Mouse (Mus musculus): Measurements from ENCODE around the gene P2ry13. TPM values are rescaled to one million over a fixed set of nuclear protein-coding genes. Genes with fewer than 3 reads are reported as not detected.

The P2ry13 gene
- polyA plus RNA-seq, 1 experiment = not detected

DNA sequence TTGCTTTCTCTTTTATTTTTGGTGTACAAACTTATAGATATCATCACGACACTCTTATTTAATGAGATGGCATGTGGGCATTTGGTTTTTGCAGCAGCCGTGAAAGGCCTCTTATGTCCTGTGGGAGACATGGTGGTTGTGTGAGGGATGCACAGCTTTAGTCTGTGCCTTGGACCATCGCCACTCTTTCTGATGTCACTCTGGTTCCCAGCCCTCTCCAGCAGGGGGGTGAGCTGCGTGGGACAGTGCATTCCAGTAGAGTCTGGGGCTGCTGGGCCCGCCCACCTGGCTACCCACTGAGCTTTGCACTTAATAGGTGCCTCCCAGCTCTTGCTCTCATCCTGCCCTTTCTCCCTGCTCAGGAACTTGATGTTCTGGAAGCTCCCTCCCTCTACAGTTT lies 29.5 kb downstream of the P2ry13 start:
- H3K36me3 ChIP-seq (ENCODE audit: control insufficient read depth) = no peaks in the 10 kb centered on the region
- H3K27me3 ChIP-seq (ENCODE audit: control insufficient read depth) = no peaks in the 10 kb centered on the region
- H3K4me1 ChIP-seq (ENCODE audit: control insufficient read depth) = no peaks in the 10 kb centered on the region
- TF ChIP-seq GATA1 (IDR thresholded peaks at IDR 0.05; ENCODE audit: low read length) (no peak), TAL1 (IDR thresholded peaks at IDR 0.05; ENCODE audit: low read length) (no peak)
- no peak overlapping the region for H3K4me3 ChIP-seq (replicated peaks)
- H3K9me3 ChIP-seq (ENCODE audit: control insufficient read depth, low read length) = no peaks in the 10 kb centered on the region

DNA sequence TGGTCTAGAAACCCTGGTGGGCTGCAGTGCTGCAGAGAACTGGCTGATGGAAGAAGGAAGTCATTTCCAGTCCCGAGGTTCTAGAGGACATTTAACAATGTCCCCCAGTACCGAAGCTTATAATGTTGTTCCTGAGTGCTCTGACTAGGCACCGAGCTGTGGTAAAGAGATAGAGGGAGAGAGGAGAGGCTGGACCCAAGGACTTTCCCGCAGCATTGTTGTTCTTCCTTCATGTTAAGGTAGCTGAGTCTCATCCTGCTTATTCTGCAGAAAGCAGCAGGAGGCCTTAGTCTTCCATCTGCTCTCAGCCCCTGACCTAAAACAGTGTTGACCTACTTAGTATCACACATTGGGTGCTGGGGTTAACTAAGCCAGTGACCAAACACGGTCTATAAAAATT lies 33.8 kb downstream of the P2ry13 start:
- TF ChIP-seq TAL1 (IDR thresholded peaks at IDR 0.05; ENCODE audit: low read length) = no peak
- TF ChIP-seq GATA1 (IDR thresholded peaks at IDR 0.05; ENCODE audit: low read length) = no peak
- no peak overlapping the region for H3K4me3 ChIP-seq (replicated peaks)
- no peaks in the 10 kb centered on the region for H3K36me3 ChIP-seq (ENCODE audit: control insufficient read depth)
- no peaks in the 10 kb centered on the region for H3K9me3 ChIP-seq (ENCODE audit: control insufficient read depth, low read length)
- H3K27me3 ChIP-seq (ENCODE audit: control insufficient read depth) = no peaks in the 10 kb centered on the region
- no peaks in the 10 kb centered on the region for H3K4me1 ChIP-seq (ENCODE audit: control insufficient read depth)

DNA sequence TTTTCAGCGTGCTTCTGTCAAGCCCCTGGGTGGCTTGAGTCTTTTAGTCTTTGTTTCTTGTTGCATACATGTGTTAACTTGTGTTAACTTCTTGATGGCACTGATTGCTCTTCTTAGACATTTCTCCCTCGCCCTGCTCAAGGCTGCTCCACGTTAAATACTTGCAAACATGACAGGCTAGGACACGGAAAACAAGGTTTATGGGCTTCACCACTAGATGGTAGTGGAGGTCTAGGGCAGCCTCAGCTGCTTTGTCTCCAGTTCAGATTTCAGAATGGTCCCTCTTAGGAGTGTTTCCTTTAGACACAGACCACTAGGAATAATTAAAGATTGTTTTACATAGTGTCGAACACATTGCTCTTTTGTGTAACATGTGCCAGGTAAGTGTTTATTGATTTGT lies 35.4 kb downstream of the P2ry13 start:
- Histone ChIP-seq H3K4me1 (ENCODE audit: control insufficient read depth) (no peaks in the 10 kb centered on the region), H3K9me3 (ENCODE audit: control insufficient read depth, low read length) (no peaks in the 10 kb centered on the region), H3K27me3 (ENCODE audit: control insufficient read depth) (no peaks in the 10 kb centered on the region), H3K4me3 (replicated peaks) (no peak overlapping the region), H3K36me3 (ENCODE audit: control insufficient read depth) (no peaks in the 10 kb centered on the region)
- TF ChIP-seq TAL1 (IDR thresholded peaks at IDR 0.05; ENCODE audit: low read length) = no peak
- TF ChIP-seq GATA1 (IDR thresholded peaks at IDR 0.05; ENCODE audit: low read length) = no peak

DNA sequence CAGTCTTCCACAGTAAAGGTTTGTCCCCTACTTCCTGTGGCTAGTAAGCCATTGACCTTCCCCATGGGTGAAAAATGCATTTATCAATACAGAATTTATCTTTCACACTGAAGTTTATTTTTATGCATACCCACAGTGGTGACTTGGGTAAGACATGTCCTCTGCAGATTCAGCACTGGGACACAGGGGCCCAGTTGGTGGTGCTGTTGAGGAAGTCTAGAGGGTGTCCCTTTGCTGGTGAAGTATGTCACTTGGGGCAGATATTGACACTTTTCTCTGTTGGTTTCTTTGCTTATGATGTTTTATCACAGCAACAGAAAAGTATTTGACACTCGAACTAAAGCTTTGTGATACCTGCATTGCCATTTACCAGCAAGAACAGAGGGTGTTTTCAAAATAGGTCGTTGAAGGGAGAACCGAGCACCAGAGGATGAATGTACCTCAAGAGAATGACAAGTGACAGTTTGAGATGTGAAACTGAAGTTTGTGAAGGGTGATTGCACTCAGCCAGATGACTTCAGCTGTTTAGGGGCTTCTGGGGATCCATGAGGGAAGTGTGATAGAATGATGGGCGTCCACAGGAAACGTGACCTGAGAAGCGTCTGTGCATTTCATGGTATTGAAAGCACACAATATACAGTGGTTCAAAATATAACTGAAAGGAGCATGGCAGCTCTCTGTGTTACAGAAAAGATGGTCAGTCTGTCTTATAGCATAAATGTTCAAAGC lies 36.1 kb downstream of the P2ry13 start:
- Histone ChIP-seq H3K36me3 (ENCODE audit: control insufficient read depth) (no peaks in the 10 kb centered on the region), H3K27me3 (ENCODE audit: control insufficient read depth) (no peaks in the 10 kb centered on the region), H3K4me1 (ENCODE audit: control insufficient read depth) (no peaks in the 10 kb centered on the region), H3K4me3 (replicated peaks) (no peak overlapping the region), H3K9me3 (ENCODE audit: control insufficient read depth, low read length) (no peaks in the 10 kb centered on the region)
- TF ChIP-seq TAL1 (IDR thresholded peaks at IDR 0.05; ENCODE audit: low read length) (no peak), GATA1 (IDR thresholded peaks at IDR 0.05; ENCODE audit: low read length) (no peak)

DNA sequence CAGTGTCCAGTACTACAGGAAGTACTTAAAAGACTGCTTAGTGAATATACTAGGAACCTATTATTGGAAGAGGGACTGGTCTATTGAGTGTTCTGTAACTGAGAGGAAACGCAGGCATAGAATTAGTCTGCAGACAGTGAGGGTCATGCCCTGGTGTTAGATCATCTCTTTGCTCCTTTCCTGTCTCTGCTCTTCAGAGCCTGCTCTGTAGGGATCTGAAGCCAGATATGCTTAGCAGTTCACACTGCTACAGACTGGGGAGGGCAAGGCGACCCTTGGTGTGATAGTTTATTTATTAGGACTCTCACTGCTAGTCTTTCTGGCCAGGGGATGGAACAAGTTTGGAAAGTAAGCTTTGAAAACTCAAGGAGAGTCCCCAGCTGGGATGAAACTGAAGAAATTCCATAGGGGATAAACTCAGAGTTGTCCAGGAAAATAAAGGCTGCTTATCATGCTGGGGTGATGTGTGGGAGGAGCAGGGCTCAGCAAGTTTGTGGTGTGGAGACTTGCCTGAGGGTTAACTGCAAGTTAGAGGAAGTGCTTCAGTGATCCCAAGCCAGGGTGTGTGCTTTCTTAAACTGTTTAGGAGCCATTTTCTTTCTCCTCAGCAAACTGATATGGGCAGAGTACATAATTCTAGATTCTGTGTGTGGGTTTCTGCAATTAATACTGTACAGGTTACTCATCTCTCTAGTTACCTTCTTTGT lies 40.6 kb downstream of the P2ry13 start:
- Histone ChIP-seq H3K4me1 (ENCODE audit: control insufficient read depth) (no peaks in the 10 kb centered on the region), H3K4me3 (replicated peaks) (no peak overlapping the region), H3K27me3 (ENCODE audit: control insufficient read depth) (no peaks in the 10 kb centered on the region), H3K36me3 (ENCODE audit: control insufficient read depth) (no peaks in the 10 kb centered on the region), H3K9me3 (ENCODE audit: control insufficient read depth, low read length) (no peaks in the 10 kb centered on the region)
- TF ChIP-seq GATA1 (IDR thresholded peaks at IDR 0.05; ENCODE audit: low read length) (no peak), TAL1 (IDR thresholded peaks at IDR 0.05; ENCODE audit: low read length) (no peak)

DNA sequence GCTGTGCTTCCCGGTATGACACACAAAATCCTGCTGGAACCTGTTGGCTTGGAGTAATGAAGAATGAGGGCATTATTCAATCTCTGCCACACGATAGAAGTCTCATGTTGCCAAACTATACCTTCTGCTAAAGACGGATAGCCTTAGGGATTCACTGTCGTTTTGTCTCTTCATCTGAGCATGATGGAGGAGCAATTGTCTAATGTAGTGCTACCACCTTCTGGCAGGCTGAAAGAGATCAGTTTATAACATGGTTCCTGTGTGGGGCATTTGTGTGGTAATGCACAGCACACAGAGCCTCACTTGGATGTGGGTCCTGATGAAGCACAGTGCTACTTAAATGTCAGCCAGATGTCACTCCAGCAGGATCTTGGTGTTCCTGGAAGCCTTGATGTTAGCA lies 41.5 kb downstream of the P2ry13 start:
- TF ChIP-seq GATA1 (IDR thresholded peaks at IDR 0.05; ENCODE audit: low read length) (no peak), TAL1 (IDR thresholded peaks at IDR 0.05; ENCODE audit: low read length) (no peak)
- H3K36me3 ChIP-seq (ENCODE audit: control insufficient read depth) = no peaks in the 10 kb centered on the region
- no peak overlapping the region for H3K4me3 ChIP-seq (replicated peaks)
- no peaks in the 10 kb centered on the region for H3K9me3 ChIP-seq (ENCODE audit: control insufficient read depth, low read length)
- H3K4me1 ChIP-seq (ENCODE audit: control insufficient read depth) = no peaks in the 10 kb centered on the region
- no peaks in the 10 kb centered on the region for H3K27me3 ChIP-seq (ENCODE audit: control insufficient read depth)

DNA sequence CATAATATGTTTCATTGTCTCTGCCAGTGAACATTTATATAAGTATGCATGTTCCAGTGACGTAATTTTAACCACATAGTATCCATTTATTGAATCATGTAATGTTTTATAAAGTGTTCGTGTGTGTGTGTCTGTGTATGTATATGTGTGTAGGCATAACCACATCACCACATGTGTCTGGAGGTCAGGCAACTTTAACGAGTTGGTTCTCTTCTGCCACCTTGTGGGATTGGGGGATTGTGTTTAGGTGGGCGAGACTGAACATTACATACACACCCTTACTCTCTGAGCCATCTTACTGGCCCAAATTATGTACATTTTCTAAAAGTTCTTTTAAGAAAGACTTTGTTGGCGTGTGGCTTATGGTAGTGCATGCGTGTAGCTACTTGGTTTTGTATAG lies 42.2 kb downstream of the P2ry13 start:
- Histone ChIP-seq H3K36me3 (ENCODE audit: control insufficient read depth) (no peaks in the 10 kb centered on the region), H3K9me3 (ENCODE audit: control insufficient read depth, low read length) (no peaks in the 10 kb centered on the region), H3K4me3 (replicated peaks) (no peak overlapping the region), H3K4me1 (ENCODE audit: control insufficient read depth) (no peaks in the 10 kb centered on the region), H3K27me3 (ENCODE audit: control insufficient read depth) (no peaks in the 10 kb centered on the region)
- TF ChIP-seq GATA1 (IDR thresholded peaks at IDR 0.05; ENCODE audit: low read length) (no peak), TAL1 (IDR thresholded peaks at IDR 0.05; ENCODE audit: low read length) (no peak)

DNA sequence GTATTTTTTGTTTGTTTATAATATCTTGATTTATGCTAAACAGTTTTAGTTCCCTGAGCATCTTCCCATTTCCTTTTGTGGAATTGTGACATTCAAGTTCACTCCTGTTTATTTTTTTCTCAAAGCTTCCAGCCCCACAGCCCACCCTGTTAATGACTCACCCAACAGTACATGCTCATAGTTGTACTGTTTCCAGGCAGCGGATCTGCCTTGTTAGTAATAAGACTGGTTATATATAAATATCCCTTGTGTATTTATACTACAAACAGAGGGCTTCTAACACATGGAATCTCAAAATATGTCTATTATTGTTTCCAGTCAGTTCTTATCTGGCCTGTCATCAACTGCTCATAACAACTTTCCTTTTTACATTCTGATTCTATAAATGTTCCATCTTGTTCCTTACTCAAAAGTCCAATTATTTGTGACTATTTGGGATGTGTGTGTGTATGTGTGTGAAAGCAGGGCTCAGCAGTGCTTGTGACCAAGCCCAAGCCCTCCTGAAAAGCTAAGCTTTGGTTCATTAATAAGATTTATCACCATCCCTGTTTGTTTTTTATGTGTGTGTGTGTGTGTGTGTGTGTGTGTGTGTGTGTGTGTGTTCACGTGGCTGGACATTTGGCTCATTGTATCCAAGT lies 43.1 kb downstream of the P2ry13 start:
- H3K27me3 ChIP-seq (ENCODE audit: control insufficient read depth) = no peaks in the 10 kb centered on the region
- no peaks in the 10 kb centered on the region for H3K9me3 ChIP-seq (ENCODE audit: control insufficient read depth, low read length)
- H3K4me1 ChIP-seq (ENCODE audit: control insufficient read depth) = no peaks in the 10 kb centered on the region
- no peaks in the 10 kb centered on the region for H3K36me3 ChIP-seq (ENCODE audit: control insufficient read depth)
- H3K4me3 ChIP-seq (replicated peaks) = no peak overlapping the region
- no peak; the same call in 1 of the 2 replicates for TF ChIP-seq GATA1 (IDR thresholded peaks at IDR 0.05; ENCODE audit: low read length)
- TF ChIP-seq TAL1 (IDR thresholded peaks at IDR 0.05; ENCODE audit: low read length) = no peak

DNA sequence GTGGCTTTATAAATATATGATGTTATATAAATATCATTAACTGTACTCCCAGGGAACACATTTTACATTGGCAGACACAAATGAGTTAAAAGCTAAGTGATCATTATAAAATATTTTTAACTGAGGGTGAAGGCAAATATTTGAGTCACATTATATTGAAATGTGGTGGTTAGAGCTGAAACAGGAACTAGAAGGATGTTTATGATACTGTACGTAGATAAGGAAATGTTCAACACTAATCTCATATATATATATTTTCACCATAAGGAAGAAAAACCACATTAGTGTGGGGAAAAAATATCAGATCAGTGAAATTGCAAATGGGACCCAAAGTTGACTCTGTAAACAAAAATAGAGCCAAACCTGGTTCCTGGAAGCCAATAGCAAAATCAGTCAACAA lies 50.2 kb downstream of the P2ry13 start:
- H3K27me3 ChIP-seq (ENCODE audit: control insufficient read depth) = no peaks in the 10 kb centered on the region
- no peaks in the 10 kb centered on the region for H3K4me1 ChIP-seq (ENCODE audit: control insufficient read depth)
- no peaks in the 10 kb centered on the region for H3K36me3 ChIP-seq (ENCODE audit: control insufficient read depth)
- TF ChIP-seq GATA1 (IDR thresholded peaks at IDR 0.05; ENCODE audit: low read length) (no peak), TAL1 (IDR thresholded peaks at IDR 0.05; ENCODE audit: low read length) (no peak)
- no peak overlapping the region for H3K4me3 ChIP-seq (replicated peaks)
- no peaks in the 10 kb centered on the region for H3K9me3 ChIP-seq (ENCODE audit: control insufficient read depth, low read length)

Other genes starting within 250 kb of the P2ry13 start
- gene Med12l, start 205.1 kb downstream of the P2ry13 start, polyA plus RNA-seq (2012) = 0.02 TPM in 1 of 2 replicates, not detected in the other
- not detected in 2 replicates for gene Gpr171, start 109.1 kb downstream of the P2ry13 start, polyA plus RNA-seq (2012)
- gene P2ry14, start 57.3 kb downstream of the P2ry13 start, polyA plus RNA-seq (2012) = not detected in 2 replicates
- gene Gpr87, start 15.8 kb downstream of the P2ry13 start, polyA plus RNA-seq (2012) = not detected in 2 replicates
- not detected in 2 replicates for gene P2ry12, start 52.0 kb upstream of the P2ry13 start, polyA plus RNA-seq (2012)
- 0.01 TPM in 1 of 2 replicates, not detected in the other for gene Igsf10, start 133.5 kb upstream of the P2ry13 start, polyA plus RNA-seq (2012)